Mouse (Mus musculus): ENCODE results near the gene Susd4.

Gene Susd4

GRCm38 (mm10) chr1:182852158-182852557, 88.5 kb downstream of the Susd4 start:
- DNase-seq (ENCODE audit: extremely low spot score, low read depth, low spot score) = no peak

GRCm38 (mm10) chr1:182856636-182857035, 93.0 kb downstream of the Susd4 start:
- no peak for DNase-seq (ENCODE audit: extremely low spot score, low read depth, low spot score)

GRCm38 (mm10) chr1:182861671-182862358, 98.2 kb downstream of the Susd4 start:
- no peak for DNase-seq (ENCODE audit: extremely low spot score, low read depth, low spot score)

GRCm38 (mm10) chr1:182863396-182863795, 99.7 kb downstream of the Susd4 start:
- no peak for DNase-seq (ENCODE audit: extremely low spot score, low read depth, low spot score)

GRCm38 (mm10) chr1:182867886-182868285, 104.2 kb downstream of the Susd4 start:
- DNase-seq (ENCODE audit: extremely low spot score, low read depth, low spot score) = no peak

GRCm38 (mm10) chr1:182868432-182869113, 104.9 kb downstream of the Susd4 start:
- DNase-seq (ENCODE audit: extremely low spot score, low read depth, low spot score) = no peak

GRCm38 (mm10) chr1:182869114-182869456, 105.4 kb downstream of the Susd4 start:
- no peak for DNase-seq (ENCODE audit: extremely low spot score, low read depth, low spot score)

GRCm38 (mm10) chr1:182878156-182878555, 114.5 kb downstream of the Susd4 start:
- DNase-seq (ENCODE audit: extremely low spot score, low read depth, low spot score) = no peak

- no peak for DNase-seq (ENCODE audit: extremely low spot score, low read depth, low spot score)
Observed at GRCm38 (mm10) chr1:182878719-182879118, 115.1 kb downstream of the Susd4 start.

- DNase-seq (ENCODE audit: extremely low spot score, low read depth, low spot score) = no peak
Observed at GRCm38 (mm10) chr1:182881246-182881645, 117.6 kb downstream of the Susd4 start.

GRCm38 (mm10) chr1:182882611-182883010, 119.0 kb downstream of the Susd4 start:
- DNase-seq (ENCODE audit: extremely low spot score, low read depth, low spot score) = no peak

- no peak for DNase-seq (ENCODE audit: extremely low spot score, low read depth, low spot score)
Observed at GRCm38 (mm10) chr1:182895698-182896097, 132.0 kb downstream of the Susd4 start.

GRCm38 (mm10) chr1:182897071-182897470, 133.4 kb downstream of the Susd4 start:
- no peak for DNase-seq (ENCODE audit: extremely low spot score, low read depth, low spot score)

GRCm38 (mm10) chr1:182897506-182898138, 134.0 kb downstream of the Susd4 start:
- DNase-seq (ENCODE audit: extremely low spot score, low read depth, low spot score) = no peak

- DNase-seq (ENCODE audit: extremely low spot score, low read depth, low spot score) = no peak
Observed at GRCm38 (mm10) chr1:182902095-182902494, 138.4 kb downstream of the Susd4 start.

GRCm38 (mm10) chr1:182902906-182903305, 139.2 kb downstream of the Susd4 start:
- no peak for DNase-seq (ENCODE audit: extremely low spot score, low read depth, low spot score)

- no peak for DNase-seq (ENCODE audit: extremely low spot score, low read depth, low spot score)
Observed at GRCm38 (mm10) chr1:182905669-182906068, 142.0 kb downstream of the Susd4 start.

- DNase-seq (ENCODE audit: extremely low spot score, low read depth, low spot score) = no peak
Observed at GRCm38 (mm10) chr1:182908050-182909036, 144.7 kb downstream of the Susd4 start.

GRCm38 (mm10) chr1:182909066-182909465, 145.4 kb downstream of the Susd4 start:
- no peak for DNase-seq (ENCODE audit: extremely low spot score, low read depth, low spot score)

- DNase-seq (ENCODE audit: extremely low spot score, low read depth, low spot score) = no peak
Observed at GRCm38 (mm10) chr1:182909596-182909995, 145.9 kb downstream of the Susd4 start.

GRCm38 (mm10) chr1:182912591-182912990, 148.9 kb downstream of the Susd4 start:
- DNase-seq (ENCODE audit: extremely low spot score, low read depth, low spot score) = no peak
